Mouse (Mus musculus) 3T3-L1 (cell line): ENCODE data around the gene Igll1.
A peak's percentile ranks its signal among the peaks of the same experiment; 100 is the strongest.
"Not testable (repeated sequence)": the region's sequence is repeated elsewhere in the genome, so short reads cannot be mapped to it uniquely, and the experiment has no call there.

Experiments used
- DNase-seq: peaks from one replicate; pipeline ENCODE4 v3.0.0-alpha.2; 2015; ENCODE audit warnings: low read depth, low spot score

Gene Igll1

DNA sequence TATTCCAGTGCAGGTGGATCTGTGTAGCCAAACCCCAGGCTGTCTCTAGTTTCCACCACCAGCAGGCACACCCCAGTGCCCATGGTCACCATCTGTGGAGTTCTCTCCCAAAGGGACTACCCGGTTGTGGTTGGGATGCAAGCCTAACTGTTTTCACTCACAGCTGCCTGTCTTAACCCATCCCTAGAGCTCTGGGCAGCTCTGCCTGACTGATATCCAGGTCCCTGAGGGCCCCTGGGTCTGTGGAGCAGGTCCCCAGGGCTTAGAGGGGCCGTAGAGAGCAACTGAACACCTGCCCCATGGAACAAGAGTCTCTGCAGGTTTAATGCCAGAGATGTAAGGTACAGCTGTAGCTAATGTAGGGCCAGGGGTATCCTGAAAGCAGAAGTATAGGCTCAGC is at the start of gene Igll1:
Igll1 (minus strand) TSS at position 8 of the 400 bp plus-strand sequence.
- DNase-seq, result no peak

DNA sequence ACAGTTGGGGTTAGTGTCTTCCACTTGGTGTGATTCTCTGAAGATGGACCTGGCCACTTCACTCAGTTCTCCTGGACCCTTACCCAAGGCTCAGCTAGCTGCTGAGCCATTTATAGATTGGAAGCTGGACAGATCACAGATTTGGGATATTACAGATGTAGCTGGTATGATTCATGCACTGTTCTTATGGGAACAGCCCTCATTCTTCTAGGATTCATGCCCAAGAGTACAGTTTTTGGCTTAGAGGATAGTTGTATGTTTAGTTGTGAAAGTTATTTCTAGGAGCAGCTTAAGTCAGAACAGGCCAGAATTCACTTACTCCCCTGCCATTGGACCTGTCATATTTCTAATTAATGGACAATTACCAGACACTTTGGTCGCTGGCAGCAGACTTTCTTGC is 49.7 kb upstream of the Igll1 start:
- DNase-seq, result no peak

DNA sequence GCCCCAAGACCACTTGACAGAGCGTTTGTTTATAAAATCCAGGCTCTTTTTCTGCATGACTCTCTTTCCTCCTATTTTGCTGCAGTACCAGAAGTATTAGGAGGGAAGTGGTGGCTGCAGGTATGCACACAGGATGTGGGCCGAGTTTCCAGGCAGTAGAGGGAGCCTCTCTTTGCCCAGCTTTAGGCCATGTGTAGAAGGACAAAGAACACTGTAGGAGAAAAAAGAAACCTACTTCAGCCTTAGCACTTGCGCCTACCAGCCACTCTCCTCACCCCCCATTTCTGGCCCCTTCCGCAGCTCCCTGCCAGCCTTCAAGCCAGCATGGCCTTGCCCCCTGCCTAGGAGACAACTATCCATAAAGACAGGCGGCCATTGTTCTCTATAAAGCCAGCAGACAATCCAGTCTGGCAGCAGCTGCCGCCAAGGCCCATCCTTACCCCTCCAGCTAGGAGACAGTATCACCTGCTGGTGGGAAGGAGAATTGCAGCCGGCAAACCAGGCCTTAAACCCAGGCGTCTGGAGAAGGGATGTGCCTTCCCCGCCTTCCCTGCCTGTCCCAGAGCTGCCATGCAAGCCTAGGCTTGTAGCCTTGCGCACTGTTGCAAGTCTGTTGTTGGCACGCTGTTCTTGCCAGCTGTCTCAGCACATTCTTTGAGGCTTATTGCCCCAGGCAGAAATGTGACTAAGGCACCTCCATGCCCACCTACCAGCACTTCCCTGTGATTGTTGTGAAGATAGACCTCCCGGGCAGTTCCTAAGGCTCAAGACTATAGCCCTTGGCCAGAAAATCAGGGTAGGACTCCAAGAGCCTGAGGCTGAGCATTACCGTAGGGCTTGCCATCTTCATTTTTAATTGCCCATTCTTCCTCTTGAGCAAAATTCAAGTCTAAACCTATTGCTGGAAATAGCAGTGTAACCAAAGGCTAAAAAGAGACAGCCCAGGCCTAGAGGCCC is 48.1 kb upstream of the Igll1 start:
- peak; percentile 92 for DNase-seq

DNA sequence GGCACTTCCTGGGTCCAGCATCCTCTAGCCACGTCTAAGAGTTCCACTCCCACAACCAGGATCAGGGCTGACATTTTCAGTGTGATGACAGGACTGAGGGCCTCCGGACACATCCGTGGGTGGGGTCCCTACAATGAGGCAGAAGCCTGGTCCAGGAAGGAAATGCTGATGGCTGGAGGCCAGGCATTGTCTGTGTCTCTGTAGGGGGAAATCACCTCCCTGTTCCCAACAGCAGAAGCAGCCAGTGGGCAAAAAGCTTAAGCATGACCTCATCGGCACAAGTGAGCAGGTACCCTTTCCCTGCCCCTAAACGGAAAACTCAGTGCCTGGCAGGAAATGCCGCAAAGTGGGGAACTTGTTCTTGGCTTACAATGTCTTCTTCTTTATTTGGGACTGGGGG is 44.0 kb upstream of the Igll1 start:
- peak; percentile 39 for DNase-seq

DNA sequence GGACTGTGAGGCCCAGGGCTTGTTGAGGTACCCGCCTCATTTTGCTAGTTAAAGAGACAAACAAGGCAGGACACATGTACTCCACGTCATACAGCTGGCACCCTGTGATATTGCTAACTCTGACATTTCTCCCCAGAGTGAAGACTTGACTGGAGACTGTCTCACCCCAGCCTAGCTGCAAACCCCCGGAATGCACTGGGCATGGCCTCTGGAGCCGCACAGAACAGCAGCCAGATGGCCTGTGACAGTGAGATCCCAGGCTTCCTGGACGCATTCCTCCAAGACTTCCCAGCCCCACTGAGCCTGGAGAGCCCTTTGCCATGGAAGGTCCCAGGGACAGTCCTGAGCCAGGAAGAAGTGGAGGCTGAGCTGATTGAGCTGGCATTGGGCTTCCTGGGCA is 39.4 kb upstream of the Igll1 start:
- DNase-seq, result no peak

DNA sequence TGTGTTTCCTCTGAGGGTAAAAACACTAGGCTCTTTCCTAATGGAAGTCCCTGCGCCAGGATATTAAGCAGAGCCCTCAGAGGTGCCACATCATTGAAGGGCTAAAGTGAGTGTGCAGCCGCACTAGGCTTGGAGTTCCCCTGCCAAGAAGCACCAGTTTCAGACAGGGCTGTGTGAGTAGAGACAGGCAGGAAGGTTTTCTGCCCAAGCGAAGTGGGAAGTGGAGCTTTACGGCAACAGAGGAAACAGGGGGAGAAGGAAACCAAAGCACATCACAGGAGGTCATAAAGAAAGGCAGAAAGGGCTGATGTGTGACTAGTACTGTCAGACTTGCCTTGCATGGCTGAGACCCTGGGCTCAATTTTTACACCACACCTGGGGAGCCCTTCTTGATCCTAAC is 38.5 kb upstream of the Igll1 start:
- DNase-seq, result no peak

DNA sequence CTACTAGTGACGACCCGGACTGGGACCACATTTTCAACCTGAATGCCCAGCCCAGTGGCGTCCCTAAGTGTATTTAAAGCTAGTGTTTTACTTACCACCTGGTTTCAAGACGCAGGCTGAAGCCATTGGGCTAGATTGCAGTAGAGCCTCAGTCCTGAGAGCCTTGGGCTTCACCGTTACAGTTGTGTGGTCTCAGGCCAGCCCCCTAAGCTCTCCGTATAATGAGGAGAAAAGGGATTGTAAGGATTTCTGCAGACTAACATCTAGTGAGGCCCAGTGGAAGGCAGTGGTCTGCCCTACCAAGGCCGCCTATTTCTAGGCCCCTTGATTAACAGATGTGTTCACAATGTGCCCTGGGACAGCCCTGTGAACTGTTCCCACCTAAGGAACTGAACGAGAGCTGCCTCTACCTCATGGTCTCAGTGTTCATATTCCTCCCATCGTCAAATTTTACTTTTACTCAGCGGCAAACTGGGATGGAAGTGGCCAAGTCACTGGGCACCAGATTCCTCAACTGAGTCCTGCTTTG is 33.3 kb upstream of the Igll1 start:
- DNase-seq, result peak; percentile 47

DNA sequence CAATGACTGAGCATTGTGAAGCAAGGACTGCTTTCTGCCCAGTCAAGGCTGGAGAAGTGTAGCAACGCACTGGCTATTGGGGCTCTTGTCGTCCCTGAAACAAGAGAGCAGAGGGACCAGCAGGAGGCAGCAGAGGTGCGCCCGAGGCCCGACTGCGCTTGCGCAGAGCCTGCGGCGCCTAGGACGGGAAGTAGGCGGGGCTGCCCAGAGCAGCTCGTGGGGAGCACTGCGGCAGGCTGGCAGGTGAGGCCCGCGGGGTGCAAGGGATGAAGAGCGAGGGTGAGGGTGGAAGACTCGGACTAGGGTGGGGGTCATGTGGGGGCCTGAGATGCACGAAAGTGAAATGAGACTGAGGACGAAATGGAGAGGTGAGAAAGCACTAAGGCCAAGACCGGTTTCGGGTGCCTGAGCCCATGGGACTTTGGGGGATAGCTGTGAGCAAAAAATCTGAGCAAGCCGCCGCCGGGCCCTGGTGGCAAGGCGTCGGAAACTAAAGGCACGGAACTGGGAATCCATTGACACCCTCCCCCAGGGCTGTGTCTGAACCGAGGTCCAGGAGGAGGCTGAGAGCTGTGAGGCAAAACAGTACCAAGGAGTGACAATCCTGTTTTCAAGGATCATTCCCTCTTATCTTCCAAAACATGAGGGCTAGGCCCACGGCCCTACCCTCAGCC is 32.7 kb upstream of the Igll1 start, which contains the start of gene Ppm1f:
Ppm1f (plus strand) TSS at position 88 of the 674 bp plus-strand sequence.
- peak; percentile 96 for DNase-seq

DNA sequence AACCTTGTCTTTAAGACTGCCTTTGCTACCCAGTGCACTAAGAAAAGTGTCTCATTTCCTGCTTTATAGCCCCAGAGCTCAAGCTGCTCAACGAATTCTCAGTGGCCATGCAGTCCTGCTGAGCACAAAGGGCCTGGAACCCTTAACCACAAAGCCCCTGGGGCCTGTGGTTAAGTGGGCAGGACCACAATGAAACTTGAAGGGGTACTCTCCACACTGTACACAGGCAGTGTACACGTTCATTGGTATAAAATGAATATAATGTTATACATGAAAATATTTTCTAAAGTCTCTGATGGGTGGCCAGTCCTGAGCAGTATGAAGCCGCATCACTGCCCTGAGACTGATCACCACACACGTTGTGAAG is 32.2 kb upstream of the Igll1 start:
- no peak for DNase-seq

DNA sequence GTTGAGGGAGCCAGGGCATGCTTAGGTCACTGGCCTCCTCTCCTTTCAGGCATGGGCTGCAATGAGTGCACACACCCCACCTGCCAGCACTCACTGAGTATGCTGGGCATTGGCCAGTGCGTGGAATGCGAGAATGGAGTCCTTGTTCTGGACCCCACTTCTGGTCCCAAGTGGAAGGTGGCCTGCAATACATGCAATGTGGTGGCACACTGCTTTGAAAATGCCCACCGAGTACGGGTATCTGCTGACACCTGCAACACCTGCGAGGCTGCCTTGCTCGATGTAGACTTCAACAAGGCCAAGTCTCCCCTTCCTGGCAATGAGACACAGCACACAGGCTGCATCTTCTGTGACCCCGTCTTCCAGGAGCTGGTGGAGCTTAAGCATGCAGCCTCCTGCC is 28.6 kb upstream of the Igll1 start:
- DNase-seq, result no peak

DNA sequence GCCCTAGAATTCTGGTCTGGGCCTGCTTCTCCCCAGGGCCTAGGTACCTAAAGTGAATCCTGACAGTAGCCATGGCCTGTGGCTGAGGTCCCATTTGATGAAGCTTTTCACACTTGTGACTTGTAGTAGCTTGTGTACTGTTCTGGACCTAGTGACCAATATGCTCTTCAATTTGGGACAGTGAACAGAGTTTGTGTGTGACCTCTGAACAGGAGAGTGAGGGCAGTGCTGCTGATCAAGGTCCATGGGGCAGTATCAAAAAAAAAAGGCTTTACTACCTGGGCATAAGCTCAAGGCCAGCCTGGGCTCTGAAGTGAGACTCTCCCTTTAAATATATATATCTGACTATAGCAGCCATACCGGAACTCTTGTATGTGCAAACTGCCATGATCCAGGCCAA is 24.6 kb upstream of the Igll1 start:
- DNase-seq, result no peak

DNA sequence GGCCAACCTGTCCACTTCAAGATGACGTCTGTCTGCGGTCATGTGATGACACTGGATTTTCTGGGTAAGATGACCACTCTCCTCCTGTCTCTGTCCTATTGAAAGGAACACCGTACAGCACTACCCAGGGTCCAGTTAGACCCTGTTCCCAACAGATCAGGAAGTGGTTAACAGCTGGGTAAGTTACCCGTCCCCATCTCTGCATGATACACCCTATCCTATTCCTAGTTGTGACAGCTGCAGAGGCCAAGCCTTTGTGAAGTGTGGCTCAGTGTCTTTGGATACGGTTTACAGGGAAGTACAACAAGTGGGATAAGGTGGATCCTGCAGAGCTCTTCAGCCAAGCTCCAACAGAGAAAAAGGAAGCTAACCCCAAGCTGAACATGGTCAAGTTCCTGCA is 15.2 kb upstream of the Igll1 start:
- DNase-seq, result no peak

DNA sequence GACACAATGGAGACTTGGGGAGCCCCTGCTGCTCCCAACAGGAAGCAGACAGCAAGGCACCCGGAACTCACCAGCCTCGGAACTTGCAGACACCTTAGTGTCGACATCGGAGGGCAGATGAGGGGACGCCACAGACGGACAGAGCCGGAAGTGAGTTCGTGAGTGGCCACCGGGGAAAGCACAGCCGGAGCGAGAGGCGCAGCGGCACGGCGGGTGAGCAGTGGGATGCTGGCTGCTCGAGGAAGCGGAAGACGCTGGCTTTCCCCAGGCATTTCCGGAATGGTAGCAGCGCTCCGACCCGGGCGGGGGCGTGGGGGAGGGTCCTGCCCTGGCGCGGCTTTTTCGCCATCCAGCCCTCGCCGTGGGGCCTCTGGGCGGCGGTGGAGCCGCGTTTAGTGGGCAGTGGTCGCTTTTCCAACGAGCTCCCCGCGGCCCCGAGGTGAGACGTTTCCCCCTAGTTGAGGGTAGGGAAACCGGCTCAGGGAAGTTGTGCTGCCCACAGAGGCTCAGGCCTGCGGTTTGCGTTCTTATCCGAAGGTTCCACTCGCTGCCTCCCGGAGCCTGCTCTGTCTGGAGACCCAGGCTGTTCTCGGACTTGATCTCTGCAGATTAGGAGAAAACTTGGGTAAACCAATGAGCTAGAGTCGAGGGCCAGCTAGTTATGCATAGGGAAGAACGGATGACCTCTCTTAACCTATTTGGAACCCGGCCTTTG is 7.0 kb upstream of the Igll1 start, which contains the start of the genes Top3b and Vpreb1:
Top3b (plus strand) TSS at position 120 of the 715 bp plus-strand sequence.
Vpreb1 (minus strand) TSS at position 227 of the 715 bp plus-strand sequence.
- DNase-seq, result peak; percentile 98

DNA sequence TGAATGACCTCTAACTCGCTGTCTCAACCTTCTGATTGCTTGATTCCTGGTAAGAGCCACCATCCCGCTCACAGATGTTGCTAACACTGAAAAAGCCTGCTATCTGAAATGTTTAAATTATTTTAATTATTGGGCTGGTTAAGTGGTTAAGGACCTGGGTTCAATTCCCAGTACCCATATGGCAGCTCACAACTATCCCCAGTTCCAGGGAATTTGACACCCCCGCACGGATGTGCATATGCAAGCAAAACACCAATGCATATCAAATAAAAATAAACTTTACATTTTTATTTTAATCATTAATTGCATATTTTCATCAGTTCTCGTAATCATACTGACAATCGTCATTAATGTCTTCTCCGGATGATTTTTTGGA is 6.4 kb upstream of the Igll1 start:
- DNase-seq, result no peak

DNA sequence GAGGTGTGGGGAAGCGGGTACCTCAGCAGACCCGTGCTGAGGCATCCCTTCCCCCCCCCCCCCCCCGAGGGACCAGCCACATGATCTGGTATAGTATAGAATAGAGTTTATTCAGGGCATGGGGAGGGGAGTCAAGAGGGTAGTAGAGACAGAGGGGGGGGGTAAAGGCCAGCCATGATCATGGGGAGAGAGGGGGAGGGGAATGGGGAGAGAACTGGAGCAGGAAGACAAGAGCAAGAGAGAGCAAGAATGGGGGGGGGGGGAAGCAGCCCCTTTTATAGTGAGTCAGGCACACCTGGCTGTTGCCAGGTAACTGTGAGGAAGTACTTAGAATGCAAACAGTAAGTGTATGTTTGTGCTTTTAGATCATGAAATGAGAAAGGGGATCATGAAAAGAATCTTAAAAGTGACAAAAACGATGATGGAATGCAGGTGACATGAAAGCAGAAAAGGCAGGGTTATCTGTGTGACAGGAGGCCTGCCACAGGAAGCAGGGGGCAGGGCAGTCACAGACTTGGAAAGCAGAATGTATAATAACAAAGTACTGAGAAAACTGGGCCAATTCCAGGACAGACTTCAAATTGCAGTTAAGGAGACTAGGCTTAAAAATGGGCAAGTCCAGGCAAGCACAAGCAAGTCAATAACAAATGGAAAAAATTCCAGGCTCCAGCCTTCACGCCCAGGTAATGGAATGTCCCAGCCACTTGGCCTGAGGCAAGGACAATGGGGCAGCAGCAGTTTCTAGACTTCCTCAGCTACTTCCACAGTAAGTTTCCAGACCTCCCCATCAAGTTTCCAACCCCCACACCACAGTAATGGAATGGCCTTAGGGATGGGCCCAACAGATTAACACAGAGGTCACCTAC is 2.1 kb upstream of the Igll1 start:
- DNase-seq, result peak; percentile 70

DNA sequence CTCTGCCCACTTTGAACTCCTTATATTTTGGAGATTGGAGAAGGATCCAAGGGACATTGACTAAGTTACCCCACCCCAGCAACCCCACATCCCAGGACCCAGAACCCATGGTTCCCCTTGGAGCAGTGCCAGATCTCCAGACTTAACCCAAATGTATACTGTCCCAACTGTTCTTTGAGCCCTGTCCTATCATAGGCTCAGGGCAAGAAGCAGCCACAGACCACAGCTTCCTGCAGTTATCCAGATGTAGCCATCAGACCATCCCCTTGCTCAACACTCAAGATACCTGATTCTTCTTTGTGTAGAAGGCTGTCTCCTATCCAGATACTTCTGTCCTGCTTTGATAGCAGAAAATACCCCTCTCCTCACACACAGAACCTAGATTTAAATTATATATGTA is 1.4 kb upstream of the Igll1 start:
- no peak for DNase-seq

DNA sequence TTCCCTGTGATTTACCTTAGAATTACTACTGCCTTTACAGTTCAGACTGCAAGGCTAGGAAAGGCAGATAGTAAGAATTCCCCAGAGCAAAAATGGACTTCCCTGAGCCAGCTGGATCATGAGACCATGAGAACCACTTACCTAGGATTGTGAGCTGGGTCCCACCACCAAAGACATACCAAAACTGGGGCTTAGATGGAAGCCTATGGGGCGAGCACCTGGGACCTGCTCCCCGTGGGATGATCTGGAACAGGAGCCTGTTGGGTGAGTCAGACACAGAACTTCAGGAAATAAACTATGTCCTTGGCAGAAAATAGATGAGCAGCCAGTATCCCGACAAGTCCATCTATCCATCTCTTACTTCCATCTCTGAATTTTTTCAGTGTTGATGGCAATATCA is 1.5 kb downstream of the Igll1 start:
- DNase-seq, result no peak

DNA sequence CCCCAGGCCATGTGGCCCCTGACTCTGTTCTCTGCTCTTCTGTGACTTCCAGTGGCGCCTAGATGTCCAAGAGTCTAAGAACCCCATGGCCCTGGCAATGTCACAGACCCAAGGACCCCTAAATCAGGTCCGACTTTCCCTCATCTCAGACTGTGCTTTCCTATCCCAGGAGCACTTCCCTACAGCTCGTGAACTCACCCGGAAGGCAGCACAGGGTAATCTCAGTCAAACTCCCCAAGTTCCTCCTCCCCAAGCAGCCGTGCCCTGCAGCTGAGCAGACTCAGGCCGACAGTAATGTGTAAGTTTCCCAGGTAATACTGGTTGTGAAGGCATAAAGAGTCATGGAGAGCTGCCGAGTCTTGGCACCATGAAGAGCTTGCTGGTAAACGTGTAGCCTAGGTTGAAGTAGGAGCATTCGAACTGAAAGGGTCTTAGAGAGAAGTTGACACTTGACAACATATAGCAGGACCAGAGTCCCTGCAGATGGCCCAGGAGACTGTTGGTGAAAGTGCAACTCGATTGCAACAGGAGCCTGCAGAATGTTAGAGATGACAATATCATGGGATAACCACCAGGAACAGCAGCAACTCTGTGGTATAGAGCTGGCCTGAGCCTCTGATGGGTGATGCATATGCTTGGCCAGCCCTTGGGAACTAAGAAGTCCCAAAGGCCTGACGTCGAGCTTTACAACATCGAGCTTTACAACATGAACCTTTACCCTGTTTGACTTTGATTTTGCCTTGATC is 6.9 kb downstream of the Igll1 start:
- DNase-seq, result no peak

DNA sequence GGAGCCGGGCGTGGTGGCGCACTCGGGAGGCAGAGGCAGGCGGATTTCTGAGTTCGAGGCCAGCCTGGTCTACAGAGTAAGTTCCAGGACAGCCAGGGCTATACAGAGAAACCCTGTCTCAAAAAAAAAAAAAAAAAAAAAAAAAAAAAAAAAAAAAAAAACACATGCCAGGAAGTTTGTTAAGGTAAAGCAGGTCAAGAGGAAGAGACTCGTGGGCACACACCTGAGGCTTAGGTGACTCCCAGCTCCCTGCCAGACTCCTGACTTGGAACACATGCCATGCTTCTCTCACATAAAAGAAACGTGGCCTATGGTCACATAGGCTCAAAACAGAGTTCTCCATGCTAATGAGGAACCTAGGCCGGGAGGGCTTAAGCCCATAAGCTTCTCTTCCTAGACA is 7.7 kb downstream of the Igll1 start:
- DNase-seq, result not testable (repeated sequence)

DNA sequence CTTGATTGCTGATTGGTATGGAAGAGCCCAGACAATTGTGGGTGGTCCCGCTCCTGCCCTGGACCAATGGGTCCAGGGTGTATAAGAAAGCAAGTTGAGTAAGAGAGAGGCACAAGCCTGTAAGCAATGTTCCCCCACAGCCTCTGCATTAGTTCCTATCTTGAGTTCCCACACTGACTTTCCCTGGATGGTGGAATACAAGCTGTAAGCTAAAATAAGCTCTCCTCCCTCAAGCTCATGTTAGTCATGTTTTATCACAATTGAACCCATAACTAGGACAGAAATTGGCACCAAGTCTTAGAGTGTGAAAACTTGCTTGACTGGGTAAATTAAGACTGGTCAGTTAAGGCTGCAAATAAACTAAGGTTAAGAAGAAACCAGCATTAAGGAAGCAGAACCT is 8.2 kb downstream of the Igll1 start:
- DNase-seq, result no peak
